Mouse (Mus musculus): ENCODE results near the gene Ttll11. TPM values are rescaled to one million over a fixed set of nuclear protein-coding genes. Genes with fewer than 3 reads are reported as not detected.

The Ttll11 gene
- total RNA-seq, 2 experiments from 2014 or later = 1.1 to 1.2 TPM

DNA sequence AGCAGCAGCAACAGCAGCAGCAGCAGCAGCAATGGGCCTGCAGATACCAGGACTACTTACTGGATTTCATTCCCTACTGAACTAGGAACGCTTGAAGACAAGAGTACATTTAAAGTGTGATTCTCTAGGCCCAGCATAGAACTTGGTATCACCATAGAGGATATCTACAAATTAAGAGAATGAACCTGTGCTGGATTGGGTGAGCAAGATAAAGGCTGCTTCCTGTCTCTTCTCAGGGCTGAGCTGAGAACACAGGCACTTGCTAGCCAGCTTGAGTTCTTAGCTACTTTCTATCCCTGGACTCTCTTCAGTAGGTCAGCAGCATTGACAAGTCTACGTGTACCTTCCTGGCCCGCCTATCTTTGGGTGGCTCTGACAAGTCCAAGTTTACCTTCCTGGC lies 2.0 kb downstream of the Ttll11 start:
- DNase-seq (ENCODE audit: low spot score) = no peak
- intact Hi-C loops (cut with DNase I) = loop anchor here (5.0 kb wide), 1 partner anchor 60 kb away; no protein-coding TSS in a partner anchor

DNA sequence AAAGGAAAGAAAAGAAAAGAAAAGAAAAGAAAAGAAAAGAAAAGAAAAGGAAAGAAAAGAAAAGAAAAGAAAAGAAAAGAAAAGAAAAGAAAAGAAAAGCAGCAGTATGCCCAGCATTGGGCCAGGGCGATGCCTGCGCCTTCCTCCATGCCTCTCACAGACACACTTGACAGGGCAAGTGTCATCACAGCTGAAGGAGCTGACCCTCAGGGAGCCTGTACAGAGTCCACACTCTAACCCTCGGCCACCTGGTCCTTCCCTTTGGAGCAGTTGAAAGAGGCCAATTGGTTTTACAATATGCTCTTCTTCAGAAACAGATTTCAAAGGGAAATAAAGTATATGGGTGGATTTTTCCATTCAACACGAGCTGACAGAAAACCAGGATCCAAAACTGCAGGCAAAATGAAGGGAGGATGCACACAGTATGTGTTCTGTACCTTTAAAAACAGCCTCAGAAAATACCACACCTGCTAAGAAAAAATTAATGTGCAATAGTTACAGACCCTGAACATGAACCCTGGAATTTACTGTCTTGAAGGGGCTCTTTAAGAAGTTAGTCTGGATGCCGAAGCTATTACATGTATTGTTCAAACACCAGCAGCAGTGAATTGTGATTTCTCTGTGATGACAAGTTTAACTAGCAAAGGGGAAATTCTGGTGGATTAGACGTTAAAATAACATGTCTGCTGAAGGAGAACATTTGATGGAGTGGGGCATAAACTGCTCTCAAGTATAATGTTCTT lies 7.3 kb downstream of the Ttll11 start:
- intact Hi-C loops (cut with DNase I) = no loop called here
- no peak for DNase-seq (ENCODE audit: low spot score)

DNA sequence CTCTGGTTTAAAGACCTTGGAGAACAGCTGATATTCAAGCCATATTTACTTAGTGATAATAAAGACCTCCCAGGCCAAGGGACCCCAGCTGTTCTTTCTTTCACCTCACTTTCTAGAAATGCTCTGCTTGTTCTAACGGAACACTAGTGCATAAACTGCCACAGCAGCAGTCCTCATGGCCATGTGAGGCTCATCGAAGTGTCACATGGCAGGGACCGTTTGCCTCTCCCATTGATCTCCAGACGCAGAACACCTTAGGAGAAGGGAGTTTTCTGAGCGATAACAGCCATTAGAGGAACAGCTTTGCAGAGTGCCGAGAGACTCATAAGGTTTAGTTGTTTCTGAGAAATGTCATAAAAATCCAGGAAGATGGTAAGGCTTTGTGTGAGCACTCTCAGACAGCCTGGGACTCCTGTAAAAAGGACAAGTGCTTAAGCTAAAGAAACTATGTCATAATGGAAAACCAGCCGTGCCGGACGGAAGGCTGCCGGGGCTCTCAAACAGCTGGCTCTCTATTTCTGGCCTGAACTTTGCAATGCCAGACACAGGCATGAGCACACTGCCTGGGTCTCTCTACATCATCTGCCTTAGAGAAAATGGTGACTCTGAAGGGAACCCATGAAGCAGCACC lies 13.7 kb downstream of the Ttll11 start:
- no peak for DNase-seq (ENCODE audit: low spot score)

DNA sequence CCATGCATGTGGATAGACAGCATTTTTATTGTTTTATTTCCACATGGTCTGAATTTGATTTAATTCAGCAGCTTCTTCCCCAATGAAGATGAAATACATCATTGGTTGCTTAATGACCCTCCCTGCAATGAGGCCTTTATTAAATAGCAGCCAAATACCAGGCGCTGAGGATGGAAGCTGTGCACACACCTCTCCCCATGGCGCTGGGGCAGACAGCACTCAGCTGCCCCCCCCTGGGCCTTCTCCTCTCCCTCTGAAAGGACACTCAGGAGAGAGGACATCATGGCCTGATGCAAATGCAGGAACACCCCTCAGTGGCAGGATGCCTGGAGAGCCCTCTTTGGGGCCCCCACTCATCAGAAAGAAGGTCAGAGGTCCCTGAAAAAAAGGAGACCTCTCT lies 16.4 kb downstream of the Ttll11 start:
- intact Hi-C loops (cut with DNase I) = no loop called here
- DNase-seq (ENCODE audit: low spot score) = no peak

More for the DNA sequence above, 13.7 kb downstream of the Ttll11 start:
- intact Hi-C loops (cut with DNase I) = no loop called here

DNA sequence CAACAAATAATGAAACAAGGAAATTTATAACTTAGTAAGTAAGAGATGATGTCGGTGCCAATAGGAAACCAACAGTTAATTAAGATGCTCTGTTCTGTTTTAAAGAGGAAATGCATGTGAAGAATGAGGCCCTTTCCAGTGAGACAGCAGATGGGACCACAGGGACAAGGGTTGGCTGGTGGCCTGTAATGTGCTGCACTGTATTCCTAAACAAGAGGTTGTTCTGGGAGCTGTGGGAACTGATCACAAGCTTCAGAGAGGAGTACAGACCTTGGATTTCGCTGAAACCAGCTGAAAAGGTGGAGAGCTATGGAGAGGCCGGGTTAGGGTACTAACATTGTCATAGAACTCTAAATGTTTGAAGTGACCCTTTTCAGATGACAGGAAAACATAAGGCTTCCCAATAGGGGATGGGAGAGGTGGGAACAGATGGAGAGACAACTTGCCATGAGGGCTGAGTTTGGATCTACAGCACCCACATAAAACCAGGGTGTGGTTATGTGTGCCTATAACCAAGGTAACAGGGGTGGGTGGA lies 18.1 kb downstream of the Ttll11 start:
- DNase-seq (ENCODE audit: low spot score) = no peak
- intact Hi-C loops (cut with DNase I) = no loop called here

DNA sequence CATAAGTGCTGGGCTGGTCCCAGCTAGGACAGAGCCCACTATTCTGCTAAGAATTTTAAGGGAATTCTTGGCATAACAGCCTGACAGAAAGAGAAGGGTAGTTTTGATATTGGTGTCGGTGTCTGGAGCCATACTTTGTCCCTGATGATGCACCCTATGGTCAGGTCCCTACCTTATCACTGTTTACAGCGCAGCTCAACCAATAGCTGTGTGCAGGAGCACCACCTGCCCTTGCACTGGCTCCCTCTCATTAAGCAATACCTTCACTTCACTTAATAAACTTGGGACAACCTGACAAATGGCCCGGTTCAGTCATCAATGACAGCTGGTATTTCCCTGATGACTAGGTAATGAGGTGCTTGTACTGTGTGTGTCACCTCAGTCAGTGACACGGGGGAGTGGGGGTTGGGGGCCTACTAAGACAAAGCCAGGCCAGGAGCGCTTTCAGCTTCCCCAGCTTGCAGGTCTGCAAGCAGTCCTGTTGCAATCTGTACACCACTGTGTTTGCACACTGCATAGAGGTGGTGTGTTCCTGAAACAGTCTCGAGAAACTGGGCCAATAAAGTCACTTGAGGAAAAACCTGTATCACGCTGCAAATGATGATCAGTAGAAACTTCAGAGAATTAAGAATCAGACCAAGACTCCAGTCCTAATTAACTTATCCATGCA lies 22.1 kb downstream of the Ttll11 start:
- intact Hi-C loops (cut with DNase I) = no loop called here
- DNase-seq (ENCODE audit: low spot score) = no peak

DNA sequence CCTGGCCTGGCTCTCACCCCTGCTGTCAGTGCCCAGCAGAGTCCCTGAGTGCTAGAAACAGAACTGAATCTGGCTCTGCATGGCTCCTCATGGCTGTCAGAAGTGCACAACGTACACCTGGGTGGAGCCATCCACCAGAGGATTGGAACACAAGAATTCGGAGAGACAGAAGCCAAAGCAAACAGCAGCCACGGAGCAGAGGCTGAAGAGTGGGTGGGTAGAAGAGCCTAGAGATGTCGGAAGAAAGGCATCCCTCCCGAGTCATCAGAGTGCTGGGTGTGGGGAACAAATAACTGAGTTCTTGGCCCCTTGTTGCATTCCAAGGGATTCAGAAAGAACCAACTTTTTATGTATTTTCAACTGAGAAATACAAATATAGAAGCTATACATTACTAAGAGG lies 24.5 kb downstream of the Ttll11 start:
- intact Hi-C loops (cut with DNase I) = no loop called here
- DNase-seq (ENCODE audit: low spot score) = no peak

DNA sequence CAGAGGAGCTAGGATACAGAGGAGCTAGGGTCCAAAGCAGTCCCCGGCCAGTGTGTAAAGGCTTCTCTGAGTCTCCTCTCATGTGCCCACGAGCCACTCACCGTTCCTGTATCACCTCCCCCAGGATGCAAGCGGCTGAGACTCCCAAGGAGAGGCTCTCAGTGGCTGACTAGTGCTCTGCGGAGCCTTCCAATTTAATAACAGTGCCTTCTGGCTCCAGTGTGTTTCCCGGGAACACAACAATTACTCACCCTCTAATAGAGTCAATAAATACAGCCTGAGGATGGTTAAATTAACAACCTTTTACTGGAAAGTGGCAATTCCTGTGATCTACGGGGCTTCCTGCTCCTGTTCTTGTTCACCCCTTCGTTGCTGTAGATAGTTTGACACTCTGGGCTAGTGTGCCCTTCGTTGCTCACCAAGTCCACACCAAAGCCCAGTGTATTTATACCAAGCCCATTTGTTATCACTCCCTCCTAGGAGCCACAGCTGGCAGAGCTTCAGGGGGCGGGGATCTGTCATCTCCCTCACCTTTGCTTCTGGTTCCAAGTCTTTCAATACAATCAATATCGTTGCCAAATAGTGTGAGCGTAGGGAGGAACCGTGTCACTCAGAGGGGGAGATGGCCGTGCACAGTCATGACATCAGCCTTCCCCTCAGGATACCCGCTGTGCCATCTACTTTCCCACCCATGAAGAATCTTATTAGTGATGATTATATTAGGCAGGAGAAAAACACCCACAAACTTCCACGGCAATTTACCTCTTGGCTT lies 27.3 kb downstream of the Ttll11 start:
- no peak for DNase-seq (ENCODE audit: low spot score)

DNA sequence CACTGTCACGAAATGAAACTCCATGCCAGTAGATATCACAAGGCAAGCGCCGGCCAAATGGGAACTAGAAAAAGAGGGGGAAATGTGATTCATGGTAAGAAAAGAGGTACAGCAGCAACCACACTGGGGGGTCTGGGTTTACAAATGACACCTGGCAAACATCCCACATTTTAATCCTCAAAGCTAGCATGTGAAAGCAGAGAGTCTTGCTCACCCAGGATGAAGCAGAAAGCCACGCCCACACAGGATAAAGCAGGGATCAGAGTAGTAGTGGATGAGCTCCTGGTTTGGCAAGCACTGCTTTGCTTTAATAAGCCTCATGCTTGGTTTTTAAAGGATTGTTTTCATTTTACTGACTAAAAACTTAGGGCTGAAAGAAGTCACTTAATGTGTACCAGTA lies 34.8 kb downstream of the Ttll11 start:
- intact Hi-C loops (cut with DNase I) = no loop called here
- no peak for DNase-seq (ENCODE audit: low spot score)

More for the DNA sequence above, 27.3 kb downstream of the Ttll11 start:
- intact Hi-C loops (cut with DNase I) = no loop called here

DNA sequence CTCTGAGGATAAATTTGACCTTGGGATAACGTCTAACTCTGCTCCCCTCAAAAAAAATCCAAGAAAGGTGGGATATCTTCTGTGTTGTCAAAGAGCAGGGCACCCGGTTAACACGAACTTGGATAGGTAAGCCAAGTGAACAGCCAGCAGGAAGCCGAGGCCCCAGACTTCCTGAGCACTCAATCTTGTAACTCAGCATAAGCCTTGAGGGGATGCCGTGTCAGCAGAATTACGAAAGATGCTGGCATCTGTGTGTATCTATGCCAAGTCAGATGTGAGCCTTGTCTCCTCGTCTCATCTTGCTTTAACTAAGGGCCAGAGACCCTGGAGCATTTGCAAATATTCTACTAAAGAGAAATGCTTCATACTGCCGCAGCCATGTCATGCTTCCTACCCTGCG lies 36.8 kb downstream of the Ttll11 start:
- intact Hi-C loops (cut with DNase I) = no loop called here
- DNase-seq (ENCODE audit: low spot score) = no peak

DNA sequence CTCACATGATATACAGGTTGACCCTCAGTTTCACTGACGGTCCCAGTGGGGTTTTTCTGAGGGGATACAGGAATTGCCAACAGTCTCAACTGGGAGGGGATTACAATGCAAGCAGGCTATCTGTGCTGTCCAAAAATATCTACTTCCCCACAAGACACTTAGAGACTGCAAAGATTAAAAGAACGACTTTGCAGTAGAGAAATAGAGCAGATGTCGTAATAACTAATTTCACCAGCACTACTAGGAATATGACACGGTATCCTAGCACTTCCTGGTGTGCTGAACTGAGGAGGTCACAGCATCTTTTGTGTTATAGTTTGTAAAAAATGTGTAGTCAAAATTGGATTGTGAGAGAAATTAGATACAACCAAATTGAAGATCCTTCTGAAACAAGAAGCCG lies 44.7 kb downstream of the Ttll11 start:
- no peak for DNase-seq (ENCODE audit: low spot score)
- intact Hi-C loops (cut with DNase I) = no loop called here

DNA sequence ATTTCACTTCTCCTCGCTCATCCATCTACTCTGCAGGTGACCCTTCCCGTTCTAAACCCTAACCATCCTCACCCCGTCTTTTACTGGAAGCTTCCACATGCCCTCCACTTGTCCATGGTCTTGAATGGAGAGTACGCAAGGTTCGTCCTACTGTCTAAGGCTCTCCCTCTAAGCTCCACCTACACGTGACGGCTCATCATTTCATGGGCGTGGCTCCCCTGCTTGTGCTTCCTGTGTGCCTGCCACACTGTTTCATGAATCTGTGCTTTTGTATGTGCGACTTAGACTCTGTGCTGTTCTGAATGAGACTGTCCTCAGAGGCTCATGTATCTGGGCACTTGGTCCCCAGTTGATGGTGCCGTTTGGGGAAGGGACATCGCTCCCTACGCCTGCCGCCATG lies 46.6 kb downstream of the Ttll11 start:
- intact Hi-C loops (cut with DNase I) = no loop called here
- no peak for DNase-seq (ENCODE audit: low spot score)

DNA sequence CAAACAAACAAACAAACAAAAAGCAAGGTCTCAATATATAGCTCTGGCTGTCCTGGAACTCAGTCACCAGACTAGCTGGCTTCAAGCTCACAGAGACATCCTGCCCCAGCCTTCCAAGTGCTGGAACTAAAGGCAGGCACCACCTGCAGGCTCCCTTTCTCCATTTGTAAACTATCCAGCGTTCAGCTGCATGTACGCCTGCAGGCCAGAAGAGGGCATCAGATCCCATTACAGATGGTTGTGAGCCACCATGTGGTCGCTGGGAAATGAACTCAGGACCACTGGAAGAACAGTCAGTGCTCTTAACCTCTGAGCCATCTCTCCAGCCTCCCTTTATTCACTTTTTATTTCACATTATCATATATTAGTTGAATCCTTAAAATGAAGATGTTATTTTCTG lies 48.1 kb downstream of the Ttll11 start:
- intact Hi-C loops (cut with DNase I) = no loop called here
- no peak for DNase-seq (ENCODE audit: low spot score)

DNA sequence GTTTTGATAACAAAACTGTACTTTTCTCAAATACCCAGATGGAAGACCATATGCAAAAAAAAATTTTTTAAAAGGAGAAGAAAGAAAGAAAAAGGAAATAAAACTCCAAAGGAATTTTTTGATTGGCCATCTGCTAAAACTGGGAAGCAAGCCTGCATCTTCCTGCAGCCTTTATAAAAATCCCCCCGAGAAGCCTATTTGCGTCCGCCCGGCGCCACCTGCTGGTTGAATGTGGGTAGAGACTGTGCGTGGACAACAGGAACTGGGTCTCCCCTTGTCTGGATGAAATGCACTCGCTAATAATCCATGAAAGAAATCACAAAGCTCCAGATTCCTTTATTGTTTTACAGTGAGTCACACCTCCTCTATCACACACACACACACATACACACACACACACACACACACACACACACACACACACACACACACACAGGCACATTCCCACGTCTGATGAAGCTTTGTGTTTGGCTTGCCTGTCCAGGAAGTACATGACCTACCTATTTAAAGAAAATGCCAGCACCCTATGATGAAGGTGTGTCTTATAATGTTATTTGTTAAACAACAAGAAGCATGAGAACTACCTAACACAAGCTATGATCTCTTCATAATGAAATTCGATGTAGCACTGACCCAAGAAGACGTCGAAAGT lies 49.1 kb downstream of the Ttll11 start:
- intact Hi-C loops (cut with DNase I) = loop anchor here (1.0 kb wide), 2 partner anchors 386 to 391 kb away; no protein-coding TSS in a partner anchor
- DNase-seq (ENCODE audit: low spot score) = peak; percentile 41

DNA sequence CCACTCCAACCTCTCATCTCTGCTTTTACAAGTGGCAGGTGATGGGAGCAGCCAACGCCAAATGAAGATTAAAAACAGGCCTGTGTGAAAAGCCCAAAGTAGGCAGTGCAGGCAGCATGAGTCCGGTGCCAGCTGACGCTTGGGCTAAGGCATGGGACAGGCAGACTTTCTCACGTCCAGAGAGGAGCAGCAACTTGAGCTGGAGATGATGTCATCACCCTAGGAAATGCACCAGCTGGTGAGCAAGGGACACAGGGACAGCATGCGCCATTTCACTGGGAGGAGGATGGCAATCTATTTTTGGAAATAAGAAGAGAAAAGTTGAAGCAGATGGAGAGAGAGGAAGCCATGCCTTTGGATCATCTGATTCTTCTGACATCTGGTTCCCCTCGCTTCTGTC lies 51.6 kb downstream of the Ttll11 start:
- peak; percentile 29 for DNase-seq (ENCODE audit: low spot score)
- intact Hi-C loops (cut with DNase I) = no loop called here

DNA sequence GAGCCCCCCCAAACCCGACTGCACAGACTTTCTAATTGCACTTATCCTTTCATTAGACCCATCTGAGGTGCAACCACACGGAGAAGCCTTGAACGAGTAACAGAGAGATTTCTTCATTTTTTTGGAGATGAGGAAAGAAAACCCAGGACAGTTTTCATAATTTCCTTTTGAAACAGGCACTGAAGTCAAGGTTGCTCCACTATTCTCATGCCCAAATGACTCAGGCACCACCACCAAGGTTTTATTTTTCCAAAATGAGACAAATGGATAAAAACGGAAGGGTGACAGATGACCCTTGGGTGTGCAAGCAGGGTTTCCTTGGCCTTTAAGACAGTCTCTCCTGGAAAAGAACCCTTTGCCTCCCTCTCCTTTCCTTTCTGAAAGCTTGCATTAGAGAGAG lies 54.8 kb downstream of the Ttll11 start:
- no peak for DNase-seq (ENCODE audit: low spot score)
- intact Hi-C loops (cut with DNase I) = no loop called here

DNA sequence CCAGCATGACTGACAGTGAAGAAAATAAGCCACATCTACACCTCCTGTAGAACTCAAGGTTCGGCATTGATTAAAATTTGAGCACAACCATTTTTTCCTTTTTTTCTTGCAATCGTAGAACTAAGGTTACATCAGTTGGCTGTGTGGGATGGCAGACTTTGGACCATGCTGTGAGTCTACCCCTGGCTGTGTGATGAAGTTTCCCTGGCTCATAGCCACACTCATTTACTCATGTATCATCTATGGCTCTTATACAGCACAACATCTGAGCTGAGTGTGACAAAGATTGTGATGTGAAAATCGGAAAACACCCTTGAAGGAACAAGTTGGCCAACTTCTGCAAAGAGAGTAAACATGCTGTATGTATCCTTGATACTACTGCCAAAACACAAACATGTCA lies 56.8 kb downstream of the Ttll11 start:
- intact Hi-C loops (cut with DNase I) = no loop called here
- no peak for DNase-seq (ENCODE audit: low spot score)

DNA sequence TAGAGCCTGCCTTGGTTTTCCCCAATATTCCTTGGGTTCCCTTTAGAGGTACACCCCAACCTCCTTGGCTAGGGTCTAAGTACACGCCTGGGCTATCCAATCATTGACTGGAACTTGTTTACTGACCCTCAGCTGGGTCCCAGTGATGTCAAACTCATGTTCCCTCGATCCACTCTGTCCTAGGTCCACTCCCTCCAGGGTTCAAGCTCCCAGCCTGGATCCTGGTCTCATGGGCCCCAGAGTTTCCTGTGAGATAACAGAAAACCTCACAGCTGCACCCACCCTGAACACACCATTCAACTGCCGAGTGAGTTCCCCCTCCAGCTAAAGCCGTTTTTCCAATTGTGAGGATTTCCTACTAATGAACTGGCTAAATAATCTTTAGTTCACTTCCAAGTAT lies 67.6 kb downstream of the Ttll11 start:
- intact Hi-C loops (cut with DNase I) = no loop called here
- no peak for DNase-seq (ENCODE audit: low spot score)

DNA sequence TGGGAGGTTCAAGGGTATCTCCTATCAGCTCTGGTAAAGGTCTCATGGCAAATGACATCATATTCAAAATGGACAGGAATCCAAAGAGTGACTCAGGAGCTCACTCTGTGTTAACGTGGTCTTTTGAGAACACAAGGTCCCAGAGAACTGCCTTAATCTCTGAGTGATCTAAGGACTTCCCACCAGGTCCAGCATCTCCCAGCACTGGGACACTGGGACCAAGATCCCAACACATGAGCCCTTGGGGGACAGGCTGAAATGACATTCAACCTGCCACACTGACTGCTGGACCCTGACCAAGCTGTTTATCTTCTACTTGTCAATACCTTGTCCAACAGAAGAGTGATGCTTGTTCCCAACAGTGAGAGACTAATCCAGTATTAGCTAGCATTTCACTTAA lies 68.0 kb downstream of the Ttll11 start:
- intact Hi-C loops (cut with DNase I) = no loop called here
- no peak for DNase-seq (ENCODE audit: low spot score)

DNA sequence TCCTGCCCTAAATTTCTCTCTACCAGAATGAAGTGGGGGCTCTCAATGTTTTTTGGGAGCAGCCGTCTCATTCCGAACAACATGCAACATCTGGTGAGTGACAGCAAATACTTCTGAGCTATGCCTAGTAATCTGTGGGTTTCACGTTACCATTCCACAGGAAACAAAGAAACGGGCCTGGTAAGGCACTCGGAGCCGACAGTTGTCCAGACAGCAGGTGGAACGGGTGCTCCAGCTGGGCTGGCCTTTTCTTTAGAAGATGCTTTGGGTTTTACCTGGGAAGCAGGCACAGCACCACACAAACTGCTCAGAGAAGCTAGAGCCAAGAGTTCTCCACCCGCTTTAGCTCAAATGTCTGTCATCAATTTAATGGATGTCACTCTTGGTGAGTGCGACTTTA lies 69.0 kb downstream of the Ttll11 start:
- no peak for DNase-seq (ENCODE audit: low spot score)
- intact Hi-C loops (cut with DNase I) = no loop called here

Measured in heart, postnatal 25 days (tissue).